In the genomic region with DNA sequence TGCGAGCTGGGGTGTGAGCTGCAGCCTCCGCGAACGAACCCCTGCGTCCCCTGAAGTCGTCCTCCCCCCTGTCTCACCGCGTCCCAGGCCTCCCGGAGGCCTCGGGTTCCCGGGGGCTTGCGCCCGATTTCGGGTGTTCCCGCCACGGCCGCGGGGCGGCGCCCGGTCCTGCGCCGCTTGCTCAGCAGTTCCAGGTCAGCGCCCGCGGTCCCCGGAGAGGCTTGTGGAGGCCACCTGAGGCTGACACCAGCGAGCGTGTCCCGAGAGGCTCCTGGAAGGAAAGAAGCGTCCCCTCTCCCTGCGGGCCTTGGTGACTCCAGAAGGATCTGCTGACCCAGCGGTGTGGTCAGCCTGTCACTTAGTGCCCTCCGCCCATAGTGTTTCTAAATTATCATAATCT, we compare ENCODE assay signal across 8 mouse cellular contexts. TPM values are rescaled to one million over a fixed set of nuclear protein-coding genes. Genes with fewer than 3 reads are reported as not detected.
DNase-seq lines count a peak whose midpoint lies in the region; ATAC-seq and TF ChIP-seq lines count a peak whose summit lies in the region.

No protein-coding gene starts in this region.

- peak; percentile 4 to 12 for DNase-seq in cerebellum, postnatal 10 days
- DNase-seq in cerebellum, adult 11 months = no peak
- DNase-seq in ES-E14 (ENCODE audit: low read depth, low spot score) = no peak
- DNase-seq in limb, embryonic 11.5 days (ENCODE audit: low spot score) = peak; percentile 61
- DNase-seq in cerebellum, postnatal 14 days = no peak
- no peak for DNase-seq in cerebellum, adult 18-20 months

- H3K27ac ChIP-seq in ES-E14 (ENCODE audit: insufficient read depth, low read depth, low read length, poor library complexity, severe bottlenecking) = no peak overlapping the region
- no peak overlapping the region for H3K27ac ChIP-seq in forebrain, embryonic 13.5 days
- H3K27ac ChIP-seq in limb, embryonic 11.5 days (replicated peaks; ENCODE audit: low read depth, low read length) = no peak overlapping the region
- no peak overlapping the region for H3K27ac ChIP-seq in neural tube, embryonic 12.5 days

- H3K27me3 ChIP-seq in forebrain, embryonic 13.5 days = no peaks in the 10 kb centered on the region
- no peaks in the 10 kb centered on the region for H3K27me3 ChIP-seq in limb, embryonic 11.5 days (ENCODE audit: control insufficient read depth, insufficient read depth, low read length)
- no peaks in the 10 kb centered on the region for H3K27me3 ChIP-seq in neural tube, embryonic 12.5 days (replicated peaks)

- in situ Hi-C loops in ES-E14 (cut with MboI; ENCODE audit: low sequenced_read_pairs in 2 of 2, unreplicated experiment in 2 of 2) = no loop called here

- H3K9ac ChIP-seq in ES-E14 (ENCODE audit: insufficient read depth, low read depth, low read length, poor library complexity, severe bottlenecking) = peak overlapping the region; percentile 69; the same call in 1 of the 2 replicates
- peak overlapping the region; percentile 18; the same call in 1 of the 2 replicates for H3K9ac ChIP-seq in forebrain, embryonic 13.5 days
- no peak overlapping the region for H3K9ac ChIP-seq in limb, embryonic 11.5 days (ENCODE audit: low read length)
- 0 out of 2 replicates have a peak overlapping the region, but pooled peaks have one; percentile 5 for H3K9ac ChIP-seq in neural tube, embryonic 12.5 days

- peak overlapping the region; percentile 28 to 40; a peak in 3 of 4 replicates for H3K4me3 ChIP-seq in ES-E14 (ENCODE audit: insufficient read depth in 1 of 2, low read depth in 1 of 2, low read length in 2 of 2, poor library complexity in 1 of 2, severe bottlenecking in 1 of 2)
- 0 out of 2 replicates have a peak overlapping the region, but pooled peaks have one; percentile 6 for H3K4me3 ChIP-seq in forebrain, embryonic 13.5 days
- H3K4me3 ChIP-seq in limb, embryonic 11.5 days (ENCODE audit: low read depth, low read length) = no peak overlapping the region
- H3K4me3 ChIP-seq in neural tube, embryonic 12.5 days = no peak overlapping the region

- H3K4me1 ChIP-seq in ES-E14 (ENCODE audit: control insufficient read depth in 2 of 2, insufficient read depth in 2 of 2, low read length in 2 of 2, poor library complexity in 1 of 2) = no peaks in the 10 kb centered on the region
- H3K4me1 ChIP-seq in forebrain, embryonic 13.5 days = 0 out of 2 replicates have a peak, but pooled peaks cover 4% of the 10 kb centered on the region
- H3K4me1 ChIP-seq in limb, embryonic 11.5 days (ENCODE audit: control insufficient read depth, insufficient read depth, low read length) = no peaks in the 10 kb centered on the region
- peaks cover 6% of the 10 kb centered on the region; the same call in 1 of the 2 replicates for H3K4me1 ChIP-seq in neural tube, embryonic 12.5 days

- ATAC-seq in forebrain, embryonic 13.5 days = no peak
- peak; percentile 57; the same call in 1 of the 2 replicates for ATAC-seq in limb, embryonic 11.5 days (ENCODE audit: insufficient number of reproducible peaks, low FRiP score, low TSS enrichment, low read depth)
- ATAC-seq in neural tube, embryonic 12.5 days (ENCODE audit: low FRiP score, low read depth) = 0 out of 2 replicates have a peak, but pooled peaks have one; percentile 31

- no peaks in the 10 kb centered on the region for H3K36me3 ChIP-seq in ES-E14 (ENCODE audit: control insufficient read depth, insufficient read depth, low read length, poor library complexity, severe bottlenecking)
- no peaks in the 10 kb centered on the region for H3K36me3 ChIP-seq in forebrain, embryonic 13.5 days (ENCODE audit: poor library complexity, severe bottlenecking)
- no peaks in the 10 kb centered on the region for H3K36me3 ChIP-seq in limb, embryonic 11.5 days (ENCODE audit: control insufficient read depth, insufficient read depth, low read length)
- H3K36me3 ChIP-seq in neural tube, embryonic 12.5 days = no peaks in the 10 kb centered on the region

- WGBS in forebrain, embryonic 13.5 days = 5% methylated on average over 33 of the region's 34 CpGs
- WGBS in limb, embryonic 11.5 days = 8% methylated on average over 34 of the region's 34 CpGs
- WGBS in neural tube, embryonic 12.5 days = 8% methylated on average over 34 of the region's 34 CpGs

- H3K9me3 ChIP-seq in ES-E14 (ENCODE audit: control insufficient read depth, insufficient read depth, low read depth, low read length) = no peaks in the 10 kb centered on the region
- H3K9me3 ChIP-seq in forebrain, embryonic 13.5 days (replicated peaks) = no peaks in the 10 kb centered on the region
- no peaks in the 10 kb centered on the region for H3K9me3 ChIP-seq in limb, embryonic 11.5 days (ENCODE audit: control insufficient read depth, low read length)
- no peaks in the 10 kb centered on the region for H3K9me3 ChIP-seq in neural tube, embryonic 12.5 days

- H3K4me2 ChIP-seq in forebrain, embryonic 13.5 days = peak overlapping the region; percentile 44
- peak overlapping the region; percentile 29; the same call in 1 of the 2 replicates for H3K4me2 ChIP-seq in limb, embryonic 11.5 days (ENCODE audit: low read depth, severe bottlenecking)
- H3K4me2 ChIP-seq in neural tube, embryonic 12.5 days (replicated peaks) = peak overlapping the region; percentile 41

TF ChIP-seq in ES-E14, 5 proteins besides CTCF, POLR2A, EP300 and RAD21:
- TF ChIP-seq ZC3H11A (IDR thresholded peaks at IDR 0.05; ENCODE audit: borderline replicate concordance, low read depth, low read length) (no peak), CHD2 (IDR thresholded peaks at IDR 0.05; ENCODE audit: low read depth, low read length) (no peak), ZNF384 (IDR thresholded peaks at IDR 0.05; ENCODE audit: low read depth, low read length) (no peak), HCFC1 (IDR thresholded peaks at IDR 0.05; ENCODE audit: borderline replicate concordance, insufficient read depth, low read length) (no peak), MAFK (IDR thresholded peaks at IDR 0.05; ENCODE audit: insufficient read depth, low read depth, low read length) (peak; percentile 78)

RNA-seq across cellular contexts. Expression of a gene that starts 16.4 kb away (rescaled TPM):
- total RNA-seq in ES-E14 (2012; rRNA removed) = 0.16 TPM in 1 of 2 replicates, not detected in the other
- polyA plus RNA-seq in forebrain, embryonic 13.5 days (2015; fragmentation: Nextera tagmentation; extraction: Ambion mirVana) = 0.10 and 0.16 TPM in 2 replicates
- polyA plus RNA-seq in limb, embryonic 11.5 days (2014; fragmentation: Nextera tagmentation; extraction: Ambion mirVana) = 0.14 and 0.25 TPM in 2 replicates
- polyA plus RNA-seq in neural tube, embryonic 12.5 days (2016; fragmentation: Nextera tagmentation; extraction: Ambion mirVana) = 0.09 and 0.16 TPM in 2 replicates

RNA-seq across cellular contexts. Expression of a gene that starts 23.7 kb away (rescaled TPM):
- 60.5 and 64.1 TPM in 2 replicates for total RNA-seq in ES-E14 (2012; rRNA removed)
- polyA plus RNA-seq in forebrain, embryonic 13.5 days (2015; fragmentation: Nextera tagmentation; extraction: Ambion mirVana) = 75.2 and 83.8 TPM in 2 replicates
- 95.6 and 104 TPM in 2 replicates for polyA plus RNA-seq in limb, embryonic 11.5 days (2014; fragmentation: Nextera tagmentation; extraction: Ambion mirVana)
- polyA plus RNA-seq in neural tube, embryonic 12.5 days (2016; fragmentation: Nextera tagmentation; extraction: Ambion mirVana) = 81.3 and 86.5 TPM in 2 replicates

RNA-seq across cellular contexts. Expression of a gene that starts 49.5 kb away (rescaled TPM):
- total RNA-seq in ES-E14 (2012; rRNA removed) = 12.5 and 15.3 TPM in 2 replicates
- 19.6 and 21.0 TPM in 2 replicates for polyA plus RNA-seq in forebrain, embryonic 13.5 days (2015; fragmentation: Nextera tagmentation; extraction: Ambion mirVana)
- polyA plus RNA-seq in limb, embryonic 11.5 days (2014; fragmentation: Nextera tagmentation; extraction: Ambion mirVana) = 21.8 and 24.8 TPM in 2 replicates
- polyA plus RNA-seq in neural tube, embryonic 12.5 days (2016; fragmentation: Nextera tagmentation; extraction: Ambion mirVana) = 16.0 TPM in 2 replicates

RNA-seq across cellular contexts. Expression of a gene that starts 49.5 kb away (rescaled TPM):
- total RNA-seq in ES-E14 (2012; rRNA removed) = 14.3 and 14.6 TPM in 2 replicates
- polyA plus RNA-seq in forebrain, embryonic 13.5 days (2015; fragmentation: Nextera tagmentation; extraction: Ambion mirVana) = 28.3 and 30.4 TPM in 2 replicates
- polyA plus RNA-seq in limb, embryonic 11.5 days (2014; fragmentation: Nextera tagmentation; extraction: Ambion mirVana) = 32.3 and 32.9 TPM in 2 replicates
- 26.2 and 27.9 TPM in 2 replicates for polyA plus RNA-seq in neural tube, embryonic 12.5 days (2016; fragmentation: Nextera tagmentation; extraction: Ambion mirVana)

RNA-seq across cellular contexts. Expression of a gene that starts 54.5 kb away (rescaled TPM):
- total RNA-seq in ES-E14 (2012; rRNA removed) = 2.2 and 3.2 TPM in 2 replicates
- polyA plus RNA-seq in forebrain, embryonic 13.5 days (2015; fragmentation: Nextera tagmentation; extraction: Ambion mirVana) = not detected in 2 replicates
- polyA plus RNA-seq in limb, embryonic 11.5 days (2014; fragmentation: Nextera tagmentation; extraction: Ambion mirVana) = not detected in 2 replicates
- not detected in 2 replicates for polyA plus RNA-seq in neural tube, embryonic 12.5 days (2016; fragmentation: Nextera tagmentation; extraction: Ambion mirVana)

Comparison
In these comparisons a context has a peak if more than half of its experiments do, and no peak if none do; other contexts are left out.
1. DNase-seq: peak in cerebellum, postnatal 10 days (2 of 2) and limb, embryonic 11.5 days (single experiment); none in cerebellum, adult 11 months (single experiment), ES-E14 (single experiment), cerebellum, postnatal 14 days (0 of 2) and cerebellum, adult 18-20 months (0 of 2).
2. H3K4me3 ChIP-seq: peak in ES-E14 (2 of 2) and forebrain, embryonic 13.5 days (single experiment); none in limb, embryonic 11.5 days (single experiment) and neural tube, embryonic 12.5 days (single experiment).
3. Peak in every context shown above with its lines, with median percentiles within 50 percentile points of each other: H3K4me2 ChIP-seq.